Mouse (Mus musculus) forebrain, embryonic 15.5 days (tissue): ENCODE measurements at regions not wholly inside any gene's neighbourhood (a gene's known extent, or its start where the extent isn't known, plus 50 kb on each side); places are given as distances from the start of the nearest gene placed in this dataset.

Experiments used
- ATAC-seq: fragments of 200-750 bp; cut with Nextera tagmentation; replicated peaks from 2 replicates; pipeline ENCODE4 v1.8.0; 2017; ENCODE audit warnings: mild to moderate bottlenecking, moderate TSS enrichment, moderate library complexity
- H3K27ac ChIP-seq: fragments of 300-500 bp; sonication (generic); replicated peaks from 2 replicates; pipeline ENCODE4 v1.5.1; 2015; ENCODE audit warnings: mild to moderate bottlenecking, inconsistent platforms
- H3K27me3 ChIP-seq: fragments of 300-500 bp; sonication (generic); 2 replicates; pipeline ENCODE4 v1.6.1; 2015; ENCODE audit warnings: inconsistent platforms
- H3K36me3 ChIP-seq: fragments of 300-500 bp; sonication (generic); 2 replicates; pipeline ENCODE4 v1.6.1; 2015; ENCODE audit warnings: mild to moderate bottlenecking, inconsistent platforms
- H3K4me1 ChIP-seq: fragments of 300-500 bp; sonication (generic); 2 replicates; pipeline ENCODE4 v1.6.1; 2015; ENCODE audit warnings: inconsistent platforms
- H3K4me2 ChIP-seq: fragments of 300-500 bp; sonication (generic); replicated peaks from 2 replicates; pipeline ENCODE4 v1.6.1; 2015; ENCODE audit warnings: mild to moderate bottlenecking, inconsistent platforms
- H3K4me3 ChIP-seq: fragments of 300-500 bp; sonication (generic); 2 replicates; pipeline ENCODE4 v1.5.1; 2015; ENCODE audit warnings: mild to moderate bottlenecking, inconsistent platforms
- H3K9ac ChIP-seq: fragments of 300-500 bp; sonication (generic); replicated peaks from 2 replicates; pipeline ENCODE4 v1.6.1; 2015; ENCODE audit warnings: mild to moderate bottlenecking, inconsistent platforms
- H3K9me3 ChIP-seq: fragments of 300-500 bp; sonication (generic); 2 replicates; pipeline ENCODE4 v1.6.1; 2016; ENCODE audit warnings: inconsistent platforms
- WGBS: fragments of 180-500 bp; shearing (Covaris S2); methylation state at CpG from one replicate; pipeline ENCODE4 v1.1.7; 2015; ENCODE audit warnings: mixed read lengths; 5-methylcytosine and 5-hydroxymethylcytosine counted together

GRCm38 (mm10) chr11:28697644-28698480, 113.7 kb upstream of the Ccdc85a start:
- no peak overlapping the region for H3K4me3 ChIP-seq
- no peaks in the 10 kb centered on the region for H3K36me3 ChIP-seq
- no peak overlapping the region for H3K9ac ChIP-seq
- H3K27ac ChIP-seq, result peak overlapping the region; percentile 32
- WGBS, result 10% methylated on average over 8 of the region's 8 CpGs
- H3K4me1 ChIP-seq, result peaks cover 16% of the 10 kb centered on the region
- ATAC-seq, result peak; percentile 82
- peak overlapping the region; percentile 9; the same call in 1 of the 2 replicates for H3K4me2 ChIP-seq
- no peaks in the 10 kb centered on the region for H3K27me3 ChIP-seq
- H3K9me3 ChIP-seq, result no peaks in the 10 kb centered on the region

GRCm38 (mm10) chr11:28695031-28695430, 110.9 kb upstream of the Ccdc85a start:
- ATAC-seq, result no peak
- H3K27me3 ChIP-seq, result no peaks in the 10 kb centered on the region
- no peak overlapping the region for H3K4me2 ChIP-seq
- WGBS, result 82% methylated on average over 3 of the region's 3 CpGs
- H3K4me1 ChIP-seq, result peaks cover 21% of the 10 kb centered on the region
- no peaks in the 10 kb centered on the region for H3K9me3 ChIP-seq
- H3K9ac ChIP-seq, result no peak overlapping the region
- H3K36me3 ChIP-seq, result no peaks in the 10 kb centered on the region
- H3K4me3 ChIP-seq, result no peak overlapping the region
- no peak overlapping the region for H3K27ac ChIP-seq

GRCm38 (mm10) chr11:28693303-28693702, 109.2 kb upstream of the Ccdc85a start:
- H3K4me1 ChIP-seq, result peaks cover 21% of the 10 kb centered on the region
- no peak overlapping the region for H3K4me2 ChIP-seq
- H3K9me3 ChIP-seq, result no peaks in the 10 kb centered on the region
- H3K27ac ChIP-seq, result no peak overlapping the region; the same call in 1 of the 2 replicates
- H3K4me3 ChIP-seq, result no peak overlapping the region
- WGBS, result 26% methylated on average over 1 of the region's 1 CpGs
- no peak overlapping the region for H3K9ac ChIP-seq
- no peaks in the 10 kb centered on the region for H3K36me3 ChIP-seq
- ATAC-seq, result peak; percentile 79
- no peaks in the 10 kb centered on the region for H3K27me3 ChIP-seq

- Histone ChIP-seq H3K27ac (peak overlapping the region; percentile 35; the same call in 1 of the 2 replicates), H3K9ac (no peak overlapping the region), H3K4me2 (no peak overlapping the region), H3K4me3 (no peak overlapping the region), H3K36me3 (no peaks in the 10 kb centered on the region), H3K27me3 (no peaks in the 10 kb centered on the region), H3K9me3 (no peaks in the 10 kb centered on the region), H3K4me1 (peaks cover 15% of the 10 kb centered on the region)
- ATAC-seq, result peak; percentile 80
- WGBS, result 34% methylated on average over 3 of the region's 3 CpGs
Measured at GRCm38 (mm10) chr11:28692263-28693194, 108.4 kb upstream of the Ccdc85a start.

GRCm38 (mm10) chr11:28688436-28688835, 104.3 kb upstream of the Ccdc85a start:
- WGBS, result 59% methylated on average over 1 of the region's 1 CpGs
- Histone ChIP-seq H3K9me3 (no peaks in the 10 kb centered on the region), H3K4me2 (no peak overlapping the region), H3K27me3 (no peaks in the 10 kb centered on the region), H3K27ac (no peak overlapping the region), H3K36me3 (no peaks in the 10 kb centered on the region), H3K4me3 (no peak overlapping the region), H3K4me1 (peaks cover 10% of the 10 kb centered on the region), H3K9ac (no peak overlapping the region)
- no peak for ATAC-seq

- no peak for ATAC-seq
- Histone ChIP-seq H3K27ac (no peak overlapping the region), H3K9me3 (no peaks in the 10 kb centered on the region), H3K36me3 (no peaks in the 10 kb centered on the region), H3K9ac (no peak overlapping the region), H3K4me2 (no peak overlapping the region), H3K27me3 (no peaks in the 10 kb centered on the region), H3K4me1 (no peaks in the 10 kb centered on the region), H3K4me3 (no peak overlapping the region)
Measured at GRCm38 (mm10) chr11:28685407-28685806, 101.3 kb upstream of the Ccdc85a start.

GRCm38 (mm10) chr11:28681311-28681710, 97.2 kb upstream of the Ccdc85a start:
- Histone ChIP-seq H3K27me3 (no peaks in the 10 kb centered on the region), H3K9me3 (no peaks in the 10 kb centered on the region), H3K4me3 (no peak overlapping the region), H3K27ac (no peak overlapping the region), H3K4me1 (no peaks in the 10 kb centered on the region), H3K36me3 (no peaks in the 10 kb centered on the region), H3K9ac (no peak overlapping the region), H3K4me2 (no peak overlapping the region)
- no peak for ATAC-seq
- 65% methylated on average over 3 of the region's 3 CpGs for whole genome bisulfite sequencing

- H3K36me3 ChIP-seq, result no peaks in the 10 kb centered on the region
- no peak overlapping the region for H3K4me3 ChIP-seq
- H3K9me3 ChIP-seq, result no peaks in the 10 kb centered on the region
- ATAC-seq, result no peak
- no peak overlapping the region for H3K27ac ChIP-seq
- H3K9ac ChIP-seq, result no peak overlapping the region
- H3K4me1 ChIP-seq, result no peaks in the 10 kb centered on the region
- H3K4me2 ChIP-seq, result no peak overlapping the region
- no peaks in the 10 kb centered on the region for H3K27me3 ChIP-seq
Measured at GRCm38 (mm10) chr11:28670765-28671164, 86.6 kb upstream of the Ccdc85a start.

GRCm38 (mm10) chr11:28669359-28669758, 85.2 kb upstream of the Ccdc85a start:
- Histone ChIP-seq H3K9me3 (no peaks in the 10 kb centered on the region), H3K36me3 (no peaks in the 10 kb centered on the region), H3K4me2 (no peak overlapping the region), H3K9ac (no peak overlapping the region), H3K4me1 (no peaks in the 10 kb centered on the region), H3K27me3 (no peaks in the 10 kb centered on the region), H3K4me3 (no peak overlapping the region), H3K27ac (no peak overlapping the region)
- no peak for ATAC-seq
- 93% methylated on average over 4 of the region's 4 CpGs for WGBS

- Histone ChIP-seq H3K4me1 (no peaks in the 10 kb centered on the region), H3K27me3 (no peaks in the 10 kb centered on the region), H3K4me3 (no peak overlapping the region), H3K4me2 (no peak overlapping the region), H3K9me3 (no peaks in the 10 kb centered on the region), H3K27ac (no peak overlapping the region), H3K9ac (no peak overlapping the region), H3K36me3 (no peaks in the 10 kb centered on the region)
- 75% methylated on average over 4 of the region's 4 CpGs for WGBS
- ATAC-seq, result no peak
Measured at GRCm38 (mm10) chr11:28660377-28660776, 76.3 kb upstream of the Ccdc85a start.

GRCm38 (mm10) chr11:28655169-28655846, 71.2 kb upstream of the Ccdc85a start:
- Histone ChIP-seq H3K4me1 (no peaks in the 10 kb centered on the region), H3K9ac (no peak overlapping the region), H3K36me3 (no peaks in the 10 kb centered on the region), H3K27ac (no peak overlapping the region), H3K9me3 (no peaks in the 10 kb centered on the region), H3K4me3 (no peak overlapping the region), H3K27me3 (no peaks in the 10 kb centered on the region), H3K4me2 (no peak overlapping the region)
- ATAC-seq, result no peak
- 85% methylated on average over 12 of the region's 12 CpGs for WGBS

GRCm38 (mm10) chr11:28649446-28649845, 65.3 kb upstream of the Ccdc85a start:
- Histone ChIP-seq H3K4me2 (no peak overlapping the region), H3K9ac (no peak overlapping the region), H3K9me3 (no peaks in the 10 kb centered on the region), H3K27me3 (no peaks in the 10 kb centered on the region), H3K36me3 (no peaks in the 10 kb centered on the region), H3K4me1 (no peaks in the 10 kb centered on the region), H3K27ac (no peak overlapping the region), H3K4me3 (no peak overlapping the region)
- ATAC-seq, result no peak
- 72% methylated on average over 7 of the region's 7 CpGs for WGBS
